Mouse (Mus musculus) limb, embryonic 12.5 days (tissue): Measurements from ENCODE around the gene Mif4gd. TPM values are rescaled to one million over a fixed set of nuclear protein-coding genes. Genes with fewer than 3 reads are reported as not detected.

ENCODE experiments used
- ATAC-seq: fragments of 200-750 bp; cut with Nextera tagmentation; 2 replicates; pipeline ENCODE4 v1.8.0; 2017; ENCODE audit warnings: low read depth, moderate TSS enrichment; ENCODE audit not compliant: insufficient number of reproducible peaks, insufficient read depth, low FRiP score, low TSS enrichment
- H3K27ac ChIP-seq: fragments of 300-500 bp; sonication (generic); 2 replicates; pipeline ENCODE4 v1.5.1; 2016; ENCODE audit warnings: mild to moderate bottlenecking, moderate library complexity
- H3K27me3 ChIP-seq: fragments of 300-500 bp; sonication (generic); 2 replicates; pipeline ENCODE4 v1.6.1; 2016; ENCODE audit warnings: mild to moderate bottlenecking, moderate library complexity
- H3K36me3 ChIP-seq: fragments of 300-500 bp; sonication (generic); 2 replicates; pipeline ENCODE4 v1.6.1; 2016; ENCODE audit warnings: mild to moderate bottlenecking, moderate library complexity
- H3K4me1 ChIP-seq: fragments of 300-500 bp; sonication (generic); replicated peaks from 2 replicates; pipeline ENCODE4 v1.6.1; 2016
- H3K4me2 ChIP-seq: fragments of 300-500 bp; sonication (generic); 2 replicates; pipeline ENCODE4 v1.6.1; 2016; ENCODE audit warnings: mild to moderate bottlenecking, moderate library complexity
- H3K4me3 ChIP-seq: fragments of 300-500 bp; sonication (generic); replicated peaks from 2 replicates; pipeline ENCODE4 v1.5.1; 2016; ENCODE audit warnings: mild to moderate bottlenecking
- H3K9ac ChIP-seq: fragments of 300-500 bp; sonication (generic); replicated peaks from 2 replicates; pipeline ENCODE4 v1.6.1; 2016; ENCODE audit warnings: mild to moderate bottlenecking, moderate library complexity
- H3K9me3 ChIP-seq: fragments of 300-500 bp; sonication (generic); 2 replicates; pipeline ENCODE4 v1.6.1; 2016; ENCODE audit warnings: mild to moderate bottlenecking, moderate library complexity
- WGBS: fragments of 180-500 bp; shearing (Covaris S2); methylation state at CpG from one replicate; pipeline ENCODE4 v1.1.7; 2016; 5-methylcytosine and 5-hydroxymethylcytosine counted together
- polyA plus RNA-seq: library from polyadenylated mRNA; unstranded; fragments of >200 nt; fragmentation: Nextera tagmentation; extraction: Ambion mirVana; gene quantifications from 2 replicates; pipeline ENCODE4 v1.2.1, GENCODE M21; 2016

The Mif4gd gene
- polyA plus RNA-seq, 1 experiment from 2014 or later: 18.2 TPM

- H3K9ac ChIP-seq: no peak overlapping the region
- H3K36me3 ChIP-seq: no peaks in the 10 kb centered on the region
- WGBS: 75% methylated on average over 7 of the region's 7 CpGs
- H3K27me3 ChIP-seq: no peaks in the 10 kb centered on the region
- H3K4me2 ChIP-seq: no peak overlapping the region
- no peak overlapping the region for H3K4me3 ChIP-seq
- ATAC-seq: no peak
- H3K9me3 ChIP-seq: no peaks in the 10 kb centered on the region
- H3K4me1 ChIP-seq: peaks cover 3% of the 10 kb centered on the region; the same call in 1 of the 2 replicates
- H3K27ac ChIP-seq: no peak overlapping the region
Observed at GRCm38 (mm10) chr11:115632247-115632646, 19.5 kb upstream of the Mif4gd start.

- Histone ChIP-seq H3K27me3 (no peaks in the 10 kb centered on the region), H3K4me3 (no peak overlapping the region), H3K9me3 (no peaks in the 10 kb centered on the region), H3K36me3 (no peaks in the 10 kb centered on the region), H3K4me2 (no peak overlapping the region), H3K4me1 (peaks cover 8% of the 10 kb centered on the region; the same call in 1 of the 2 replicates), H3K27ac (no peak overlapping the region), H3K9ac (no peak overlapping the region)
- ATAC-seq: no peak
- WGBS: 22% methylated on average over 3 of the region's 3 CpGs
Observed at GRCm38 (mm10) chr11:115631505-115631890, 18.7 kb upstream of the Mif4gd start.

GRCm38 (mm10) chr11:115630532-115631504 lies 18.0 kb upstream of the Mif4gd start:
- Histone ChIP-seq H3K36me3 (no peaks in the 10 kb centered on the region), H3K4me1 (peaks cover 8% of the 10 kb centered on the region; the same call in 1 of the 2 replicates), H3K4me3 (no peak overlapping the region), H3K4me2 (no peak overlapping the region), H3K9ac (no peak overlapping the region), H3K27me3 (no peaks in the 10 kb centered on the region), H3K9me3 (no peaks in the 10 kb centered on the region), H3K27ac (no peak overlapping the region)
- 54% methylated on average over 16 of the region's 16 CpGs for WGBS
- no peak for ATAC-seq

GRCm38 (mm10) chr11:115629734-115630531 lies 17.2 kb upstream of the Mif4gd start:
- H3K36me3 ChIP-seq: 0 out of 2 replicates have a peak, but pooled peaks cover 4% of the 10 kb centered on the region
- H3K27me3 ChIP-seq: no peaks in the 10 kb centered on the region
- no peaks in the 10 kb centered on the region for H3K9me3 ChIP-seq
- no peak overlapping the region for H3K27ac ChIP-seq
- WGBS: 88% methylated on average over 13 of the region's 13 CpGs
- peaks cover 8% of the 10 kb centered on the region; the same call in 1 of the 2 replicates for H3K4me1 ChIP-seq
- H3K4me3 ChIP-seq: no peak overlapping the region
- no peak for ATAC-seq
- H3K9ac ChIP-seq: no peak overlapping the region
- no peak overlapping the region for H3K4me2 ChIP-seq

GRCm38 (mm10) chr11:115628465-115629101 lies 15.8 kb upstream of the Mif4gd start:
- ATAC-seq: no peak
- Histone ChIP-seq H3K4me1 (peaks cover 8% of the 10 kb centered on the region; the same call in 1 of the 2 replicates), H3K27ac (0 out of 2 replicates have a peak overlapping the region, but pooled peaks have one; percentile 23), H3K27me3 (no peaks in the 10 kb centered on the region), H3K4me2 (peak overlapping the region; percentile 95), H3K9ac (peak overlapping the region; percentile 48), H3K4me3 (peak overlapping the region; percentile 69), H3K9me3 (no peaks in the 10 kb centered on the region), H3K36me3 (peaks cover 7% of the 10 kb centered on the region; the same call in 1 of the 2 replicates)
- 57% methylated on average over 13 of the region's 13 CpGs for WGBS

GRCm38 (mm10) chr11:115627705-115628464 lies 15.1 kb upstream of the Mif4gd start, which contains the start of gene Slc25a19:
TSS of gene Slc25a19 (minus strand) at chr11:115628295.
- peak within 1 kb of the TSS; percentile 69 for H3K4me3 ChIP-seq
- H3K4me2 ChIP-seq: peak within 1 kb of the TSS; percentile 95
- H3K4me1 ChIP-seq: peaks cover 8% of the 10 kb centered on the region; the same call in 1 of the 2 replicates
- ATAC-seq: peak; percentile 99
- H3K9me3 ChIP-seq: no peaks in the 10 kb centered on the region
- H3K36me3 ChIP-seq: peaks cover 14% of the 10 kb centered on the region
- H3K9ac ChIP-seq: peak within 1 kb of the TSS; percentile 73
- WGBS: under 1% methylated on average over 47 of the region's 47 CpGs
- H3K27ac ChIP-seq: 0 out of 2 replicates have a peak within 1 kb of the TSS, but pooled peaks have one; percentile 23
- no peaks in the 10 kb centered on the region for H3K27me3 ChIP-seq

- WGBS: 50% methylated on average over 11 of the region's 11 CpGs
- no peak for ATAC-seq
- Histone ChIP-seq H3K9ac (peak overlapping the region; percentile 73), H3K4me1 (peaks cover 8% of the 10 kb centered on the region; the same call in 1 of the 2 replicates), H3K27ac (no peak overlapping the region), H3K4me2 (peak overlapping the region; percentile 95), H3K4me3 (peak overlapping the region; percentile 69), H3K36me3 (peaks cover 22% of the 10 kb centered on the region), H3K9me3 (no peaks in the 10 kb centered on the region), H3K27me3 (no peaks in the 10 kb centered on the region)
Observed at GRCm38 (mm10) chr11:115626824-115627616, 14.3 kb upstream of the Mif4gd start.

GRCm38 (mm10) chr11:115625877-115626276 lies 13.1 kb upstream of the Mif4gd start:
- no peak for ATAC-seq
- Histone ChIP-seq H3K36me3 (peaks cover 34% of the 10 kb centered on the region), H3K4me1 (peaks cover 8% of the 10 kb centered on the region; the same call in 1 of the 2 replicates), H3K9ac (no peak overlapping the region), H3K27me3 (no peaks in the 10 kb centered on the region), H3K9me3 (no peaks in the 10 kb centered on the region), H3K4me3 (no peak overlapping the region), H3K27ac (no peak overlapping the region), H3K4me2 (no peak overlapping the region)
- 84% methylated on average over 9 of the region's 9 CpGs for WGBS

- 73% methylated on average over 9 of the region's 9 CpGs for WGBS
- ATAC-seq: no peak
- no peak overlapping the region for H3K27ac ChIP-seq
- H3K36me3 ChIP-seq: peaks cover 50% of the 10 kb centered on the region
- H3K9ac ChIP-seq: no peak overlapping the region
- no peak overlapping the region for H3K4me3 ChIP-seq
- H3K4me1 ChIP-seq: peaks cover 8% of the 10 kb centered on the region; the same call in 1 of the 2 replicates
- H3K9me3 ChIP-seq: no peaks in the 10 kb centered on the region
- no peak overlapping the region for H3K4me2 ChIP-seq
- H3K27me3 ChIP-seq: no peaks in the 10 kb centered on the region
Observed at GRCm38 (mm10) chr11:115623487-115624070, 10.8 kb upstream of the Mif4gd start.
